Mouse (Mus musculus): ENCODE measurements around the gene Drc1.

The Drc1 gene

GRCm38 (mm10) chr5:30287106-30287882 lies 6.1 kb downstream of the Drc1 start:
- no peak for DNase-seq

- no peak for DNase-seq
Observed at GRCm38 (mm10) chr5:30340815-30341214, 59.6 kb downstream of the Drc1 start.

DNA sequence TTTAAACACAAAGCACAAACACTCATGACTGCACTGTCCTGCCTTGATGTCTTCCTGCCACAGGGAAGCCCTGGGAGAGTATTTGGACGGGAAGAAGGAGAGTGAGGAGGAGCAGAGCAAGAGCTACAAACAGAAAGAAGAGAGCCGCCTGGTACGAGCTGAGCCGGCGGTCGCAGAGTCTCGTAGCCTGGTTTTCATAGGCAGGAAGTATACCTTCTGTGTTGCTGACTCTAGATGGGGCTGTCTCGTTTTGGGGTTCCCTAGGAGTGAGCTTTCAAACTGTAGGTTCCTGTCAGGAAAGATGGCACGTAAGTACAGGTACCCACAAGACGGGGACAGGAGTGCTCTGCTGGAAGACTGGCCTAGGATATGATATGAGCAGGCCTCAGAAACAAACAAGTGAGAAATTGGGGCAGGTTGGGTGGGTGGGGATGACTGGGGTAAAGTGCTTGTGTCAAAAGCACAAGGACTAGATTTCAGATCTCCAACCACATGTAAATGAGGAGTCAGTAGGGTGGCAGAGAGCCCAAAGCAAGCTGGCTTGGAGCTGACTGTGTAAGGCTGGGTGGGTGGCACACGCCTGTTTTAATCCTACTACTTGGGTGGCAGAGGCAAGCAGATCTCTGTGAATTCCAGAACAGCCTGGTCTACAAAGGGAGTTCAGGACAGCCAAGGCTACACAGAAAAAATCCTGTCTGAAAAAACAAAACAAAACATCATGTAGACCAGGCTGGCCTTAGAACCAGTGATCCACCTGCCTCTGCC lies 60.6 kb downstream of the Drc1 start:
- no peak for DNase-seq

DNA sequence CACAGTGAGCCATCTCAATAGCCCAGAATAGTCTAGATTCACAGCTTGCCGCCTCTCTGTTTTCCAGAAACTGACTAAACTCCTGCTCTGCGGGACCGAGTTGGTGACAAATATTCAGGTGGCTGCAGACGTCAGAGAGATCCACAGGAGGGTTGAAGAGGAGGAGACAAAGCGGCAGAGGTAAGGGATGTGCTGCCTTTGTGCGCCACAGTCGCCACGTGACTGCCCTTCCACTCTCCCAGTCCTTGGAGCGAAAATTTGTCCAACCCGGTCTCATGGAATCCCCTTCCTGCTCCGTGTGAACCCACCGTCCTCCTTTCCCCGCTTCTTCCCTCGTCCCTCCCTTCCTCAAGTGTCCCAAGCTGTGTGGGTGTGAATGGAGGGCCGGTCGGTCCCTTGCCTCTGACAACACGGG lies 61.4 kb downstream of the Drc1 start:
- no peak for DNase-seq

GRCm38 (mm10) chr5:30343107-30343506 lies 61.9 kb downstream of the Drc1 start:
- DNase-seq: no peak

GRCm38 (mm10) chr5:30343886-30344285 lies 62.7 kb downstream of the Drc1 start:
- DNase-seq: no peak

- DNase-seq: no peak
Observed at GRCm38 (mm10) chr5:30353605-30354004, 72.4 kb downstream of the Drc1 start.

DNA sequence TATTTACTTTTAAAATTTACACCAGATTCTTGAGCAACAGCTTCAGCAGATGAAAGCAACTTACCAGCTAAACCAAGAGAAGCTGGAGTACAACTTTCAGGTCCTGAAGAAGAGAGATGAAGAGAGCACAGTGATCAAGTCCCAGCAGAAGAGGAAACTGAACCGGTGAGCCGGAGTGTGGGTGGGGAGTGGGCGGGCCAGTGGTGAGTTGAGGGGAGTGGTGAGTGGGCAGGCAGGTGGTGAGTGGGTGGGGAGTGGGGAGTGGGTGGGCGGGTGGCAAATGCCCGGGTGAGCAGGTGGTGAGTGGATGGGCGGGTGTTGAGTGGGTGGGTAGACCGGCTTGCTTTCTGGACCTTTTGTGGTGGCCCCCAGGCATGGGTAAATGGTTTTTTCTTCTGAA lies 73.9 kb downstream of the Drc1 start:
- DNase-seq: no peak

DNA sequence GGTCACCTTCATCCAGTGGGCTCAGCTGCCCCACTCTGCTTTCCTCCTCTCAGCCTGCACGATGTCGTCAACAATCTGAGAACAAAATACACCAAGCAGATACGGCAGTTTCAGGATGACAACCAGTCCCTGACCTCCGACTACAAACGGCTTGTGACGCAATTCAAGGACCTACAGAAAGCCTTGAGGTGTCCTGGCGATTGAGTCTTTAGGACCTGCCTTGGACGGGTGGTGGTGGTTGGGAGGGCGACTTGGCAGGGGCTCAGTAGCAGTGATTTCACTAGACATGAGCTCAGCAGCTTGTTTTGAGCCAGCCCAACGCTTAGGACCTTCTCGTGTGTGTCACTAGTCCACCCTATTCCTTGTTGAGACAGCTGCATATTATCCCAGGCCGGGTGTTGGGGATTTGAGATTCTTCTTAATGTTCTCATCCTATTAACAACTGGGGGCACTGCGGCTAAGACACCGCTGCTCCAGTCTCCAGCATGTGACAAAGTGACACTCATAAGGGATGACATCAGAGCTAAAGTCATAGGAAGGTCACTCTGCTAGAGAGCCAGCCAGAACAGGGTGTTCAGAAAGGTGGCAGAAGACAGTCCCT lies 74.5 kb downstream of the Drc1 start:
- no peak for DNase-seq

- DNase-seq: no peak
Observed at GRCm38 (mm10) chr5:30356647-30357046, 75.5 kb downstream of the Drc1 start.

GRCm38 (mm10) chr5:30358436-30359099 lies 77.4 kb downstream of the Drc1 start:
- no peak for DNase-seq

DNA sequence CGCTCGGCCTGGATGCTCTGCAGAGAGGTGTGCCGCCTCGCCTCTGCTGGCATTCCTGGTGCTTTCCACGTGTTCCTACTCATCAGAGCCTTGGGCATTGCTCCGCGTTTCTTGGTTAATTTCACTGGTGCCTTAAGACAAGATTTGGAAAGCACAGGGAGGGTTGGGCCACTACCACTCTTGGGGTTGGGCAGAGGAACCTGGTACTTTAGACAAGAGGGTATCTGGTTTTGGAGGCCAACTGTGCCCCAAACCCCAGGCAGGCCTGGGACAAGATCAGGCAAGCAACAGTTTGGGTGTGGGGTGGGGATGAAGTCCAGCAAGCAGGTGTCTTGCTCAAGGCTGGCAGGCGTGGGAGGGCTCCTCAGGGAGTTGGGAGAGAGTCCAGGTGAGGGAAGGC lies 86.2 kb downstream of the Drc1 start:
- no peak for DNase-seq

DNA sequence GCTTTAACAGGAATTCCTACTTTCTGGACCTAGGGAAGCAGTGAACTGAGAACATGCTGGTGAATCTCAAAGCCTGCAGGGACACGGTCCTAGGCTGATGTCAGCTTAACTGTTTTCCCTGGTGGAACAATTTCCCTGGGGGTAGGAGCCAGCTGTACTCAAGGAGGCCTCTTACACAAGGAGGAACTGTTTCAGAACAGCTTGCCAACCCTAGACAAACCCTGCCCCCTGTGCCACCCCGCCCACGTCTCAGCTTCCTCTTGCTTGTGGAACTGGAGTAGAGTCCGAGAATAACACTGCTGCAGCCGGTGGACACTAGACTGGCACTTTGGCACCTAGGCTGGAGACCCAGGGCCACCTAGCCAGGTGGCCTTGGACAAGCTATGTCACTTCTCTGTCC lies 88.2 kb downstream of the Drc1 start:
- DNase-seq: peak; percentile 95

DNA sequence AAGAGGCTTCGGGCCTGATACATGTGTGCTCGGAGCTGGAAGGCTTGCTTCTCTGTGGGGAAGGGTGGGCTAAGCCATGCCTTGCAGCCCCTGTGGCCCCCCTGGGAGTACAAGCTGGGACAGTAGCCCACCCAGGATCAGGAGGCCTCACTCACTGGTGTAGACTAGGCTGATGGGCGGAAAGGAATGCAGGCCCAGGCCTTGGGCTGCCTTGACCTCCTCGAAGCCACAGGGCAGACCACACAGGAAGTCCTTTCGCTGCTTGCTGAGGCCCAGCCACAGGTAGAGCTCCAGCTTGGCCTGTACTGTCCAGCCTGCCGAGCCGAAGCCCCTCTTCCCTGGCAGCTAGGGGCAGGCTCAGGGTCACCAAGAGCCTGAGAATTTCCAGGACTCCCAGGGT lies 101.7 kb downstream of the Drc1 start:
- no peak for DNase-seq

DNA sequence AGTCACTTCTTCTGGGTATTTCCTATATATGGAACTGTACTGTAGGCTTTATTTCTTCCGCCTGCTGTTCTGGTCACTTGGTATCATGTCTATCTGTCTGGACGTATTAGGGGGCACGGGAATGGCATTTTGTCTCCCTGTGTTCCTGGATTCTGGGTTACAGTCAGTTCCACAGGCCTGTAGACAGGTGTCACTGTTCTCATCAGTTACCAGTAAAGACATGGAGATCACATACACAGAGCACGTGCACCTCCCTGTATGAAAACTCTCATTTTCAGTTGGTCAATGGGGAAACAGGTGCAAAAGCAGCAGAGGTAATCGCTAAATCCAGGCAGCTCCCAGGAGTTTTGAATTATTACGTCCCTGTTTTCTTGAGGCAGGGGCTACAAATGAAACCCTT lies 106.5 kb downstream of the Drc1 start:
- DNase-seq: no peak

- no peak for DNase-seq
Observed at GRCm38 (mm10) chr5:30389836-30390235, 108.6 kb downstream of the Drc1 start.

GRCm38 (mm10) chr5:30391473-30391872 lies 110.3 kb downstream of the Drc1 start:
- no peak for DNase-seq

DNA sequence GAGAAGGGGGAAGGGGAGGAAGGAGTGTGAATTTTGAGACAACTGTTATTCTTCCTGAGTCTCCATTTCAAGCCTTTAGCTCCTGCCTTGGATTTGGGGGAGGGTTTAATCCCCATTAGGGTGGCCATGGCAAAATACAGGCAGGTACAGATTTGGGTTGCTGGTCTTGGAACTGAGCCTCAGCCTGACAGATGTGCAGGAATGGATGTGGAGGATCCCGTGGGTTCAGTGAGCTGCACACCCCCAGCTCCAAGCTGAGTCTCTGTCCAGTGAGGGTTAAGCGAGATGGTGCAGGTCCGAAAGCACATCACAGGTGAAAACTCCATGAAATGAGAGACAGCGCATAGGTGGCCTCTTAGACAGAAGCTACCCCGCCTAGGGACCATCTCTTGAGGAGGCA lies 119.3 kb downstream of the Drc1 start:
- DNase-seq: no peak

GRCm38 (mm10) chr5:30401165-30401564 lies 120.0 kb downstream of the Drc1 start:
- DNase-seq: no peak

- DNase-seq: no peak
Observed at GRCm38 (mm10) chr5:30406876-30407275, 125.7 kb downstream of the Drc1 start.

DNA sequence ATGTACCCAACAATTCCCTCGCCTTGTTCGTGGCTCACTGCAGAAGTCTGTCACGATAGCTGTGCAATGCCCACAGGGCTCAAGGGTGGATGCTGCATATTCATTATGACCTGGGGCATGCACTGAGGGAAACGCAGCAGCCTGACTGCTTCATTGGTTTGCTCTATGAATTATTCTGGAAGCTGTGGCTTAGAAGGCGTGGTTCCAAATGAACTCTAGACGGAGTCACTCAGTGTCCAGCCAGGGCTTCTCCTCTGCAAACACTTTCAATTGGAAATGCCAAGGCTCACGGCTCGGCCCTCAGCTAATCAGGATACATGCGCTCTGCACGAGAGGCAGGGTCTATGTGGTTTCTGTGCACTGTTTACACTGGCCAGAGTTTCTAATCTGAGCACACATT lies 130.3 kb downstream of the Drc1 start:
- DNase-seq: no peak

- no peak for DNase-seq
Observed at GRCm38 (mm10) chr5:30415381-30415780, 134.2 kb downstream of the Drc1 start.

DNA sequence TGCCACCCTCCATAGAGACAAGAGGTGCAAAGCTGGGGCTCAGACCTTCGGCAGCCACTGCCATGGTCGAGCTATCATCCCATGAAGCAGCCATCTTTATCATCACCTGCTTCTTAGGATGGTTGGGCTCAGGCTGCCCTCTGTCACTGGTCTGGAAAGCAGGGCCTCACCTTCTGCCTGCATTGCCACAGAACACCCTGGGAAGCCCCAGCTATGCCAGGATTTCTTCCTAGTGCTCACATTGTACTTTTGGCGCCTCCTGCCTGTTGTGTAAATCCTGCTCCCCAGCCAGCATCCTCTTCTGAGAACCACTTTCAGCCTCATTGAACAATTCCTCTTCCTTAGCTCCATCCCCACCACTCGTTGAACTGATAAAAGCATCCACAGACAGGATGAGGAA lies 134.7 kb downstream of the Drc1 start:
- no peak for DNase-seq
